Mouse (Mus musculus): ENCODE measurements around the gene Nubp1. TPM values are rescaled to one million over a fixed set of nuclear protein-coding genes. Genes with fewer than 3 reads are reported as not detected.

Gene Nubp1
- polyA plus RNA-seq, 2 experiments from 2014 or later = 68.5 to 77.0 TPM

DNA sequence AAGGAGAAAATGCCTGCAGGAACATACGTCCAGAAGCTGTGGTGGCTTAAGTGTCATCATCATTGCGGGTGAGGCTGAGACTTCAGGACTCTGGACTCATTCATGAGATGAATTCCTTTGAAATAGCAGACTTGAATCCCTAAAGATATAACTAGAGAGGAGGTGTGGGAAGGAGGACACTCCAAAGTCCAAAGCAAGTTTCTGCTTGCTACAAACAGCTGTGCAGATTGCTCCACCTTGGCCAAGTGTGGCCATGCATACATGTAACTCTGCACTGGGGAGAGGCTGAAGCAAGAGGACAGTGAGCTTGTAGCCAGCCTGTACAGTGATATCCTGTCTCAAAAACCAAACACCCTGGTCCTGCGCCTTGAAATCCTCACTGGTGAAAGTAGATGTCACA, 60.2 kb downstream of the Nubp1 start:
- no peak for ATAC-seq

Other genes with a start within 250 kb of the Nubp1 start
- under 1 TPM in 1 of 2 experiments, not detected in 1; 0.65 TPM for gene Rpl39l, start 241.7 kb upstream of the Nubp1 start, polyA plus RNA-seq (2017; shearing (Covaris generic))
- under 1 TPM in 1 of 2 experiments, not detected in 1; 0.15 TPM for gene Atf7ip2, start 219.2 kb upstream of the Nubp1 start, polyA plus RNA-seq (2017; shearing (Covaris generic))
- under 1 TPM in 1 of 2 experiments, not detected in 1; 0.08 TPM for gene Emp2, start 98.0 kb upstream of the Nubp1 start, polyA plus RNA-seq (2017; shearing (Covaris generic))
- gene Tekt5, start 16.5 kb upstream of the Nubp1 start, polyA plus RNA-seq (2017; shearing (Covaris generic)) = not detected
- gene Tvp23a, start 35.4 kb downstream of the Nubp1 start, polyA plus RNA-seq (2017; shearing (Covaris generic)) = 1 to 10 TPM; 1.4 to 1.6 TPM
- gene Ciita, start 68.1 kb downstream of the Nubp1 start, polyA plus RNA-seq (2017; shearing (Covaris generic)) = 1 to 10 TPM; 1.3 to 4.3 TPM
- gene Dexi, start 131.1 kb downstream of the Nubp1 start, polyA plus RNA-seq (2017; shearing (Covaris generic)) = 1 to 10 TPM; 3.0 to 3.1 TPM
- 1 to 10 TPM; 7.0 to 7.8 TPM for gene Clec16a, start 133.4 kb downstream of the Nubp1 start, polyA plus RNA-seq (2017; shearing (Covaris generic))